In genomic region chr15:5817901-5818576, GRCm38 (mm10) we compare ENCODE assay signal across 27 mouse cellular contexts.
DNase-seq lines count a peak whose midpoint lies in the region; ATAC-seq and TF ChIP-seq lines count a peak whose summit lies in the region.
"Had no signal": no experiment of that assay in that cellular context is flagged by ENCODE, and none has a peak within 500 bp of the region (broad histone marks: within the 10 kb centered on the region; RNA-seq: fewer than 3 reads in every experiment).

No protein-coding gene starts in this region.

- no peak for TF ChIP-seq CTCF in intestine, postnatal 0 days (IDR thresholded peaks at IDR 0.05; ENCODE audit: low read depth)

- peaks cover 6% of the 10 kb centered on the region; the same call in 1 of the 2 replicates for H3K4me1 ChIP-seq in intestine, postnatal 0 days (replicated peaks; ENCODE audit: control insufficient read depth, insufficient read depth, low read length)
- no peaks in the 10 kb centered on the region for H3K4me1 ChIP-seq in midbrain, embryonic 13.5 days (replicated peaks)
- H3K4me1 ChIP-seq: forebrain, embryonic 10.5 days; heart, embryonic 15.5 days; hindbrain, embryonic 13.5 days; kidney, embryonic 15.5 days; liver, embryonic 13.5 days; lung, embryonic 15.5 days; neural tube, embryonic 15.5 days had no signal

- peak; percentile 7 for DNase-seq in gastrocnemius, postnatal 25 days
- no peak for DNase-seq in gastrocnemius, adult 18-20 months (ENCODE audit: low spot score)
- DNase-seq in adipocyte (ENCODE audit: low spot score) = peak; percentile 13
- DNase-seq in mesoderm, embryonic 11.5 days (ENCODE audit: low read depth, low spot score) = peak; percentile 7
- no peak for DNase-seq in cerebellum, adult 9-11 months
- DNase-seq: adrenal gland, adult 2 months; cerebellum, adult 11-12 months; cerebellum, postnatal 14 days; forebrain, postnatal 0 days; heart, postnatal 36 days; kidney, postnatal 36 days; layer of hippocampus, postnatal 36 days; liver, embryonic 13.5 days; spleen, adult 18-20 months; thymus, postnatal 14 days had no signal

- no peak overlapping the region for H3K9ac ChIP-seq in intestine, postnatal 0 days (ENCODE audit: low read depth, low read length)
- H3K9ac ChIP-seq in midbrain, embryonic 13.5 days (replicated peaks) = no peak overlapping the region
- H3K9ac ChIP-seq: forebrain, postnatal 0 days; heart, embryonic 15.5 days; hindbrain, embryonic 13.5 days; kidney, embryonic 15.5 days; limb, embryonic 13.5 days; liver, embryonic 13.5 days; lung, embryonic 15.5 days; neural tube, embryonic 15.5 days had no signal

- H3K9me3 ChIP-seq in intestine, postnatal 0 days (ENCODE audit: control insufficient read depth) = no peaks in the 10 kb centered on the region
- H3K9me3 ChIP-seq in midbrain, embryonic 13.5 days = no peaks in the 10 kb centered on the region
- H3K9me3 ChIP-seq: forebrain, embryonic 10.5 days; G1E; heart, embryonic 15.5 days; hindbrain, embryonic 13.5 days; kidney, embryonic 15.5 days; limb, embryonic 13.5 days; liver, embryonic 13.5 days; lung, embryonic 15.5 days; neural tube, embryonic 15.5 days had no signal

- no peaks in the 10 kb centered on the region for H3K36me3 ChIP-seq in intestine, postnatal 0 days (ENCODE audit: control insufficient read depth, insufficient read depth)
- no peaks in the 10 kb centered on the region for H3K36me3 ChIP-seq in midbrain, embryonic 13.5 days
- H3K36me3 ChIP-seq: forebrain, embryonic 10.5 days; G1E; heart, embryonic 15.5 days; hindbrain, embryonic 13.5 days; kidney, embryonic 15.5 days; limb, embryonic 13.5 days; liver, embryonic 13.5 days; lung, embryonic 15.5 days; neural tube, embryonic 15.5 days had no signal

- 51% methylated on average over 7 of the region's 7 CpGs for WGBS in intestine, postnatal 0 days
- WGBS in midbrain, embryonic 13.5 days = 71% methylated on average over 7 of the region's 7 CpGs

- ATAC-seq in intestine, postnatal 0 days = peak; percentile 38; the same call in 1 of the 2 replicates
- ATAC-seq in midbrain, embryonic 13.5 days = no peak
- ATAC-seq: forebrain, postnatal 0 days; Patski had no signal

- H3K27me3 ChIP-seq in intestine, postnatal 0 days (replicated peaks; ENCODE audit: control insufficient read depth, insufficient read depth, low read length) = no peaks in the 10 kb centered on the region
- no peaks in the 10 kb centered on the region for H3K27me3 ChIP-seq in midbrain, embryonic 13.5 days
- H3K27me3 ChIP-seq: CH12.LX; heart, embryonic 15.5 days; hindbrain, embryonic 13.5 days; kidney, embryonic 15.5 days; limb, embryonic 13.5 days; liver, embryonic 13.5 days; lung, embryonic 15.5 days; neural tube, embryonic 15.5 days had no signal

- no peak overlapping the region for H3K4me3 ChIP-seq in intestine, postnatal 0 days (ENCODE audit: low read depth, low read length)
- no peak overlapping the region for H3K4me3 ChIP-seq in midbrain, embryonic 13.5 days (replicated peaks)
- H3K4me3 ChIP-seq: forebrain, embryonic 10.5 days; heart, embryonic 15.5 days; hindbrain, embryonic 13.5 days; kidney, embryonic 15.5 days; limb, embryonic 13.5 days; liver, embryonic 13.5 days; lung, embryonic 15.5 days; neural tube, embryonic 15.5 days had no signal

- no peak overlapping the region for H3K27ac ChIP-seq in intestine, postnatal 0 days (ENCODE audit: low read depth, low read length)
- no peak overlapping the region for H3K27ac ChIP-seq in midbrain, embryonic 13.5 days
- H3K27ac ChIP-seq: forebrain, embryonic 10.5 days; heart, embryonic 15.5 days; hindbrain, embryonic 13.5 days; kidney, embryonic 15.5 days; limb, embryonic 13.5 days; liver, embryonic 13.5 days; lung, embryonic 15.5 days; neural tube, embryonic 15.5 days had no signal

- H3K4me2 ChIP-seq in intestine, postnatal 0 days (replicated peaks; ENCODE audit: low read depth) = no peak overlapping the region
- no peak overlapping the region for H3K4me2 ChIP-seq in midbrain, embryonic 13.5 days (replicated peaks)
- H3K4me2 ChIP-seq: heart, embryonic 15.5 days; hindbrain, embryonic 13.5 days; kidney, embryonic 15.5 days; limb, embryonic 13.5 days; liver, embryonic 13.5 days; lung, embryonic 15.5 days; neural tube, embryonic 15.5 days had no signal

Comparison
In these comparisons a context has a peak if more than half of its experiments do, and no peak if none do; other contexts are left out.
1. DNase-seq: peak in gastrocnemius, postnatal 25 days (single experiment), adipocyte (single experiment) and mesoderm, embryonic 11.5 days (single experiment); none in gastrocnemius, adult 18-20 months (single experiment) and cerebellum, adult 9-11 months (single experiment).